Mouse (Mus musculus) Patski (cell line): ENCODE data around the gene Tmem18. TPM values are rescaled to one million over a fixed set of nuclear protein-coding genes. Genes with fewer than 3 reads are reported as not detected.

Source experiments
- ATAC-seq: fragments of 100-300 bp; one replicate; pipeline ENCODE4 v1.8.0; 2021
- CTCF ChIA-PET: fragments of 350-600 bp; sonication (Branson Sonifier 250); formaldehyde crosslinking; loops from one replicate; lab custom pipeline; 2022; ENCODE audit warnings: inconsistent platforms; lab: Charles Lee
- POLR2A ChIA-PET: fragments of 350-600 bp; sonication (Branson Sonifier 250); formaldehyde crosslinking; loops from one replicate; lab custom pipeline; 2022; ENCODE audit warnings: antibody characterized with exemption, inconsistent platforms; lab: Charles Lee
- DNase-seq: peaks from one replicate; pipeline ENCODE4 v3.0.0-alpha.2; 2011; ENCODE audit warnings: low read depth, low spot score
- H3K27me3 ChIP-seq: fragments of 371-371 bp; one replicate; pipeline ENCODE4 v1.5.1; 2021
- CTCF ChIP-seq: fragments of 100-300 bp; IDR thresholded peaks from one replicate; pipeline ENCODE4 v1.5.1; 2021
- in situ Hi-C: fragments of 300-500 bp; cut with MboI; formaldehyde crosslinking; loops from 3 replicates; pipeline ENCODE4 v1.11.1; 2018; ENCODE audit warnings: low pct_unique_long_range_greater_than_20kb, mixed read lengths
- polyA plus RNA-seq: library from polyadenylated mRNA; unstranded; gene quantifications from one replicate; pipeline ENCODE4 v1.2.3, GENCODE M21; 2021

The Tmem18 gene
- polyA plus RNA-seq: 14.0 TPM

- POLR2A ChIA-PET: interaction anchor here (0.7 kb wide), 2 partner anchors 26 to 302 kb away, joined by 3 to 4 read pairs; no protein-coding TSS in a partner anchor
- H3K27me3 ChIP-seq: no peaks in the 10 kb centered on the region
Measured at GRCm38 (mm10) chr12:30584356-30584740, at the start of gene Tmem18. Gene Tmem18, plus strand, starts transcription at chr12:30584426.

GRCm38 (mm10) chr12:30557349-30557748 lies 26.9 kb upstream of the Tmem18 start:
- ATAC-seq (no peak), DNase-seq (no peak)
- ChIA-PET CTCF (no interaction called here), POLR2A (no interaction called here)
- peaks cover 44% of the 10 kb centered on the region for H3K27me3 ChIP-seq
- in situ Hi-C loops: no loop called here
- no peak for TF ChIP-seq CTCF

More at GRCm38 (mm10) chr12:30584356-30584740, at the start of gene Tmem18:
- CTCF ChIA-PET: interaction anchor here (0.8 kb wide), 1 partner anchor 677 kb away, joined by 3 read pairs; no protein-coding TSS in a partner anchor
- in situ Hi-C loops: loop anchor here (5.0 to 10.0 kb wide), 2 partner anchors 387 to 530 kb away; no protein-coding TSS in a partner anchor
- no peak for TF ChIP-seq CTCF
- peak; percentile 93 for ATAC-seq
- DNase-seq: peak; percentile 66

GRCm38 (mm10) chr12:30561411-30561810 lies 22.8 kb upstream of the Tmem18 start:
- in situ Hi-C loops: no loop called here
- POLR2A ChIA-PET: no interaction called here
- H3K27me3 ChIP-seq: peaks cover 58% of the 10 kb centered on the region
- DNase-seq (no peak), ATAC-seq (no peak)
- CTCF ChIA-PET: interaction anchor here (0.6 kb wide), 1 partner anchor 1239 kb away, joined by 3 read pairs; no protein-coding TSS in a partner anchor
- TF ChIP-seq CTCF: no peak

- ATAC-seq (no peak), DNase-seq (no peak)
- in situ Hi-C loops: loop anchor here (10.0 kb wide), 1 partner anchor 447 kb away; no protein-coding TSS in a partner anchor
- CTCF ChIA-PET: no interaction called here
- POLR2A ChIA-PET: no interaction called here
- H3K27me3 ChIP-seq: peaks cover 71% of the 10 kb centered on the region
- no peak for TF ChIP-seq CTCF
Measured at GRCm38 (mm10) chr12:30572075-30572474, 12.2 kb upstream of the Tmem18 start.

DNA sequence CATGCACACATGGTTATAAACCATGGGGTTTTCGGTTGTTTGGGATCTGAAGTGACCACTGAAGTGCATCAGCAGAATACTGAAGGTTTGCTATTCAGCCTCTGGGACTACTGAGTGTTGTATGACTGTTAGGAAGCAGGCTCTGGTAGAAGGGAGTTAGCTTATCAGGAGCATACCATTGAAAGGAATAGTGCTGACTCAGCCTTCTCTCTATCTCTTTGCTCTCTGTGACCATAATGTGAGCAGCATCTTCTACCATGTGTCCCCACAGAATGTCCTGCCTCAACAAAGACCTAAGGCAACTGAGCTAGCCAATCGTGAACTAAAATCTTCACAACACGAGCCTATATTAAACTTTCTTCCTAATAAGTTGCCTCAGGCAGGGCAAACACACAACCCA lies 8.3 kb upstream of the Tmem18 start:
- DNase-seq (no peak), ATAC-seq (no peak)
- in situ Hi-C loops: loop anchor here (5.0 to 10.0 kb wide), 2 partner anchors 451 to 674 kb away; no protein-coding TSS in a partner anchor
- TF ChIP-seq CTCF: no peak
- POLR2A ChIA-PET: no interaction called here
- peaks cover 46% of the 10 kb centered on the region for H3K27me3 ChIP-seq
- CTCF ChIA-PET: no interaction called here

DNA sequence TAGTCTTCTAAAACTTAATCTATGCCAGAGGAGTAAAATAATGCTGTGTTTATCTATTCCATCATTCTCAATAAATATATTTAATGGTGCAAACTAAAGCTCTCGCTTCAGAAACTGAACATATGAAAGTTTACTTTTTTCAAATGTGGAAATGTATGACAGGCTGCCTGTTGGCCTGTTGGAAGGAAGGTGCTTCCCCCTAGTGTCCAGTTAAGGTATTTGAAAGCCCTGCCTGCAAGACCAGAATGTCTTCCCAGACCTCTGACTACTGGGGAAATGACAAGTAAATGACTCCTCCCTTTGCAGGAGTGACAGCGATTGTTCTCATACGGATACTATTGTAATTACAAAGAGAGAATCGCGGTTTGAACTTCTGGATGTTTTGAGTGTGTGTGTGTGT lies 6.2 kb upstream of the Tmem18 start:
- H3K27me3 ChIP-seq: peaks cover 26% of the 10 kb centered on the region
- ChIA-PET CTCF (no interaction called here), POLR2A (no interaction called here)
- TF ChIP-seq CTCF: peak; percentile 80
- no peak for DNase-seq
- in situ Hi-C loops: loop anchor here (5.0 to 10.0 kb wide), 2 partner anchors 453 to 676 kb away; no protein-coding TSS in a partner anchor
- peak; percentile 87 for ATAC-seq

GRCm38 (mm10) chr12:30581277-30581676 lies 2.9 kb upstream of the Tmem18 start:
- H3K27me3 ChIP-seq: peaks cover 6% of the 10 kb centered on the region
- POLR2A ChIA-PET: no interaction called here
- CTCF ChIA-PET: interaction anchor here (1.4 kb wide), 1 partner anchor 578 kb away, joined by 3 read pairs; no protein-coding TSS in a partner anchor
- in situ Hi-C loops: loop anchor here (5.0 to 10.0 kb wide), 2 partner anchors 384 to 526 kb away; no protein-coding TSS in a partner anchor
- TF ChIP-seq CTCF: no peak
- ATAC-seq (no peak), DNase-seq (no peak)

DNA sequence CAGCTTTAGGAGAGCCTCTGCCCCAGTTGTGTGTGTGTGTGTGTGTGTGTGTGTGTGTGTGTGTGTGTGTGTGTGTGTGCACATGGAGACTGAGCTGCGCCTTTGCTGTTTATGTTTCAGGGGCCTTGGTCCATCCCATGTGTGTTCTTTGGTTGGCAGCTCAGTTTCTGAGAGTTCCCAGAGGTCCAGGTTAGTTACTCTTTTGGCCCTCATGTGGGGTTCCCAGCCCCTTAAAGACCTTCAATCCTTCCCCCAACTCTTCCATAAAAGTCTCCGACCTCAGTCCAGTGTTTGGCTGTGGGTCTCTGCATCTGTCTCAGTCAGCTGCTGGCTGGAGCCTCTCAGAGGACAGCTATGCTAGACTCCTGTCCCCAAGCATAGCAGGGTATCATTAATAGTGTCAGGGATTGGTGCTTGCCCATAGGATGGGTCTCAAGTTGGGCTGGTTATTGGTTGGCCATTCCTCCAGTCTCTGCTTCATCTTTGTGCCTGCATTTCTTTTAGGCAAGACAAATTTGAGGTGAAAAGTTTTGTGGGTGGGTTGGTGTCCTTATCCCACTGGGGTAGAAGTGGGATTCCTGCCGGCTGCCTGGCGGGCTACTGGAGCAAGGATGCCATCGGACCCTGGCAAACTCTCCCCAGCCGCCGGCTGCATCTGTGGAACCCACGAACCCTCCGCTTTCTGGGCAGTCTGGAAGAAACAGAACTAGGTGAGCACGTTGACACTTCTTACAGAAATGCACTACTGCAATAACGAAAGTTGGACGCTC lies 455 bp upstream of the Tmem18 start:
- DNase-seq: no peak
- POLR2A ChIA-PET: interaction anchor here (0.7 kb wide), 2 partner anchors 27 to 303 kb away, joined by 3 to 4 read pairs; no protein-coding TSS in a partner anchor
- H3K27me3 ChIP-seq: no peaks in the 10 kb centered on the region
- ATAC-seq: peak; percentile 8
- no peak for TF ChIP-seq CTCF
- CTCF ChIA-PET: interaction anchor here (0.8 to 1.3 kb wide), 2 partner anchors 9 to 677 kb away, joined by 3 read pairs; no protein-coding TSS in a partner anchor
- in situ Hi-C loops: loop anchor here (5.0 to 10.0 kb wide), 2 partner anchors 386 to 529 kb away; no protein-coding TSS in a partner anchor

DNA sequence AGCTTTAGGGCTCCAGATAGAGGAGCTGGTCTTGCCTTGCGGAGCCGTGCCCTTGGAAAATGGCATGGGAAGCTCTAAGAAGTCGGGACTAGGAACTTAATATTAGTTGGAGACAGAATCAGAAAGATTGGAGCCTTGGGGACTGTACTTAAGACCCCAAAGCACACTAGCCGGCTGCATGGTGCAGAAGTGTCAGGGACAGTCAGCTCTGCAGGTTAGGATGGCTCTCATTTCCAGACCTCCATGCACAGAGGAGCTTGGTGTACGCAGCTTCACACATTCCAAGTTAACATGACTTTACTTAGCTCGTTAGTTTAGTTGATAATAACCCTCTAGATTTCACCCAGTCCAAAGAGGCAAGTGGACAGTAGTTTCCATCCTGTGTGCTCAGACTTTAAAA lies 637 bp downstream of the Tmem18 start:
- ChIA-PET POLR2A (interaction anchor here (0.7 kb wide), 2 partner anchors 26 to 302 kb away, joined by 3 to 4 read pairs; no protein-coding TSS in a partner anchor), CTCF (interaction anchor here (0.8 kb wide), 1 partner anchor 678 kb away, joined by 3 read pairs; no protein-coding TSS in a partner anchor)
- in situ Hi-C loops: loop anchor here (5.0 to 10.0 kb wide), 2 partner anchors 388 to 530 kb away; no protein-coding TSS in a partner anchor
- DNase-seq (no peak), ATAC-seq (peak; percentile 25)
- H3K27me3 ChIP-seq: no peaks in the 10 kb centered on the region
- no peak for TF ChIP-seq CTCF

GRCm38 (mm10) chr12:30591832-30592231 lies 7.6 kb downstream of the Tmem18 start:
- DNase-seq (no peak), ATAC-seq (no peak)
- no peaks in the 10 kb centered on the region for H3K27me3 ChIP-seq
- POLR2A ChIA-PET: no interaction called here
- in situ Hi-C loops: no loop called here
- CTCF ChIA-PET: interaction anchor here (1.4 to 1.6 kb wide), 2 partner anchors 9 to 413 kb away, joined by 4 read pairs; no protein-coding TSS in a partner anchor
- TF ChIP-seq CTCF: no peak
